Mouse (Mus musculus): Measurements from ENCODE around the gene Hoxc4. TPM values are rescaled to one million over a fixed set of nuclear protein-coding genes. Genes with fewer than 3 reads are reported as not detected.

Hoxc4 gene
- polyA plus RNA-seq, 1 experiment from 2014 or later, result 4.9 TPM

- Histone ChIP-seq H3K9me3 (no peaks in the 10 kb centered on the region), H3K4me2 (replicated peaks) (peak overlapping the region; percentile 61), H3K27ac (no peak overlapping the region), H3K4me1 (peaks cover 23% of the 10 kb centered on the region), H3K27me3 (peaks cover 99% of the 10 kb centered on the region), H3K4me3 (peak overlapping the region; percentile 39), H3K9ac (peak overlapping the region; percentile 35; the same call in 1 of the 2 replicates), H3K36me3 (no peaks in the 10 kb centered on the region)
- 2% methylated on average over 34 of the region's 34 CpGs for WGBS
- peak; percentile 55; the same call in 1 of the 2 replicates for ATAC-seq (ENCODE audit: low FRiP score, low read depth)
Observed at GRCm38 (mm10) chr15:103034807-103035547, 16.2 kb downstream of the Hoxc4 start.

GRCm38 (mm10) chr15:103035548-103035881 is 16.8 kb downstream of the Hoxc4 start:
- Histone ChIP-seq H3K9ac (no peak overlapping the region), H3K4me2 (replicated peaks) (peak overlapping the region; percentile 61), H3K9me3 (no peaks in the 10 kb centered on the region)

GRCm38 (mm10) chr15:103037579-103037978 is 18.8 kb downstream of the Hoxc4 start:
- no peak overlapping the region for H3K4me3 ChIP-seq
- no peak overlapping the region for H3K4me2 ChIP-seq (replicated peaks)
- no peak overlapping the region for H3K27ac ChIP-seq
- H3K4me1 ChIP-seq, result peaks cover 29% of the 10 kb centered on the region
- no peaks in the 10 kb centered on the region for H3K36me3 ChIP-seq
- 29% methylated on average over 1 of the region's 1 CpGs for WGBS
- ATAC-seq (ENCODE audit: low FRiP score, low read depth), result no peak
- H3K9me3 ChIP-seq, result no peaks in the 10 kb centered on the region
- peaks cover 99% of the 10 kb centered on the region for H3K27me3 ChIP-seq
- H3K9ac ChIP-seq, result no peak overlapping the region

More at GRCm38 (mm10) chr15:103035548-103035881, 16.8 kb downstream of the Hoxc4 start:
- ATAC-seq (ENCODE audit: low FRiP score, low read depth), result no peak
- peak overlapping the region; percentile 39 for H3K4me3 ChIP-seq
- WGBS, result 5% methylated on average over 14 of the region's 14 CpGs
- no peak overlapping the region for H3K27ac ChIP-seq
- H3K36me3 ChIP-seq, result no peaks in the 10 kb centered on the region
- peaks cover 99% of the 10 kb centered on the region for H3K27me3 ChIP-seq
- peaks cover 25% of the 10 kb centered on the region for H3K4me1 ChIP-seq

- Histone ChIP-seq H3K9ac (no peak overlapping the region), H3K27me3 (peaks cover 100% of the 10 kb centered on the region), H3K27ac (no peak overlapping the region), H3K36me3 (no peaks in the 10 kb centered on the region), H3K9me3 (no peaks in the 10 kb centered on the region), H3K4me1 (peaks cover 25% of the 10 kb centered on the region), H3K4me3 (no peak overlapping the region), H3K4me2 (replicated peaks) (no peak overlapping the region)
- 24% methylated on average over 10 of the region's 10 CpGs for WGBS
- no peak for ATAC-seq (ENCODE audit: low FRiP score, low read depth)
Observed at GRCm38 (mm10) chr15:103038701-103039480, 20.2 kb downstream of the Hoxc4 start.

- ATAC-seq (ENCODE audit: low FRiP score, low read depth), result no peak
- Histone ChIP-seq H3K9me3 (no peaks in the 10 kb centered on the region), H3K9ac (no peak overlapping the region), H3K4me3 (no peak overlapping the region), H3K36me3 (no peaks in the 10 kb centered on the region), H3K27me3 (peaks cover 100% of the 10 kb centered on the region), H3K4me2 (replicated peaks) (no peak overlapping the region), H3K4me1 (peaks cover 20% of the 10 kb centered on the region), H3K27ac (no peak overlapping the region)
- WGBS, result 16% methylated on average over 3 of the region's 3 CpGs
Observed at GRCm38 (mm10) chr15:103039609-103040008, 20.9 kb downstream of the Hoxc4 start.

- no peaks in the 10 kb centered on the region for H3K9me3 ChIP-seq
- H3K4me3 ChIP-seq, result no peak overlapping the region
- H3K36me3 ChIP-seq, result no peaks in the 10 kb centered on the region
- H3K4me1 ChIP-seq, result peaks cover 10% of the 10 kb centered on the region
- H3K4me2 ChIP-seq (replicated peaks), result peak overlapping the region; percentile 36
- no peak overlapping the region for H3K9ac ChIP-seq
- WGBS, result 17% methylated on average over 12 of the region's 12 CpGs
- ATAC-seq (ENCODE audit: low FRiP score, low read depth), result no peak
- peaks cover 96% of the 10 kb centered on the region for H3K27me3 ChIP-seq
- H3K27ac ChIP-seq, result no peak overlapping the region
Observed at GRCm38 (mm10) chr15:103040601-103041000, 21.9 kb downstream of the Hoxc4 start.

- no peaks in the 10 kb centered on the region for H3K36me3 ChIP-seq
- no peak overlapping the region for H3K9ac ChIP-seq
- no peaks in the 10 kb centered on the region for H3K9me3 ChIP-seq
- H3K27me3 ChIP-seq, result peaks cover 92% of the 10 kb centered on the region
- ATAC-seq (ENCODE audit: low FRiP score, low read depth), result no peak
- no peak overlapping the region for H3K4me3 ChIP-seq
- 23% methylated on average over 5 of the region's 5 CpGs for WGBS
- H3K4me2 ChIP-seq (replicated peaks), result no peak overlapping the region
- H3K4me1 ChIP-seq, result peaks cover 10% of the 10 kb centered on the region
- no peak overlapping the region for H3K27ac ChIP-seq
Observed at GRCm38 (mm10) chr15:103041613-103042012, 22.9 kb downstream of the Hoxc4 start.

- Histone ChIP-seq H3K9ac (no peak overlapping the region), H3K27ac (no peak overlapping the region), H3K9me3 (no peaks in the 10 kb centered on the region), H3K4me2 (replicated peaks) (no peak overlapping the region), H3K4me3 (no peak overlapping the region), H3K27me3 (peaks cover 90% of the 10 kb centered on the region), H3K36me3 (no peaks in the 10 kb centered on the region), H3K4me1 (peaks cover 10% of the 10 kb centered on the region)
- no peak for ATAC-seq (ENCODE audit: low FRiP score, low read depth)
- WGBS, result 6% methylated on average over 1 of the region's 1 CpGs
Observed at GRCm38 (mm10) chr15:103042209-103042608, 23.5 kb downstream of the Hoxc4 start.

- H3K9me3 ChIP-seq, result no peaks in the 10 kb centered on the region
- peaks cover 90% of the 10 kb centered on the region for H3K27me3 ChIP-seq
- no peak overlapping the region for H3K27ac ChIP-seq
- H3K9ac ChIP-seq, result no peak overlapping the region
- 40% methylated on average over 2 of the region's 2 CpGs for WGBS
- no peak overlapping the region for H3K4me2 ChIP-seq (replicated peaks)
- no peaks in the 10 kb centered on the region for H3K36me3 ChIP-seq
- H3K4me1 ChIP-seq, result no peaks in the 10 kb centered on the region
- no peak overlapping the region for H3K4me3 ChIP-seq
- no peak for ATAC-seq (ENCODE audit: low FRiP score, low read depth)
Observed at GRCm38 (mm10) chr15:103051670-103052069, 32.9 kb downstream of the Hoxc4 start.

GRCm38 (mm10) chr15:103053210-103053609 is 34.5 kb downstream of the Hoxc4 start:
- H3K27ac ChIP-seq, result no peak overlapping the region
- peaks cover 91% of the 10 kb centered on the region for H3K27me3 ChIP-seq
- no peaks in the 10 kb centered on the region for H3K4me1 ChIP-seq
- ATAC-seq (ENCODE audit: low FRiP score, low read depth), result no peak
- H3K36me3 ChIP-seq, result no peaks in the 10 kb centered on the region
- H3K9ac ChIP-seq, result no peak overlapping the region
- no peak overlapping the region for H3K4me2 ChIP-seq (replicated peaks)
- H3K9me3 ChIP-seq, result no peaks in the 10 kb centered on the region
- H3K4me3 ChIP-seq, result no peak overlapping the region

- Histone ChIP-seq H3K9me3 (no peaks in the 10 kb centered on the region), H3K9ac (no peak overlapping the region), H3K4me2 (replicated peaks) (no peak overlapping the region), H3K4me3 (no peak overlapping the region), H3K27ac (no peak overlapping the region), H3K27me3 (peaks cover 91% of the 10 kb centered on the region), H3K36me3 (no peaks in the 10 kb centered on the region), H3K4me1 (peaks cover 19% of the 10 kb centered on the region)
- no peak for ATAC-seq (ENCODE audit: low FRiP score, low read depth)
- 48% methylated on average over 2 of the region's 2 CpGs for WGBS
Observed at GRCm38 (mm10) chr15:103056396-103056795, 37.7 kb downstream of the Hoxc4 start.

GRCm38 (mm10) chr15:103058715-103059114 is 40.0 kb downstream of the Hoxc4 start:
- H3K4me3 ChIP-seq, result no peak overlapping the region
- H3K4me1 ChIP-seq, result peaks cover 26% of the 10 kb centered on the region
- H3K27ac ChIP-seq, result no peak overlapping the region
- no peak for ATAC-seq (ENCODE audit: low FRiP score, low read depth)
- no peak overlapping the region for H3K9ac ChIP-seq
- no peaks in the 10 kb centered on the region for H3K36me3 ChIP-seq
- WGBS, result 16% methylated on average over 12 of the region's 12 CpGs
- H3K27me3 ChIP-seq, result peaks cover 95% of the 10 kb centered on the region
- no peaks in the 10 kb centered on the region for H3K9me3 ChIP-seq
- no peak overlapping the region for H3K4me2 ChIP-seq (replicated peaks)
